Mouse (Mus musculus) midbrain, embryonic 10.5 days (tissue): ENCODE data around the gene Nrp1. TPM values are rescaled to one million over a fixed set of nuclear protein-coding genes. Genes with fewer than 3 reads are reported as not detected.

ENCODE experiments used
- DNase-seq: peaks from one replicate; pipeline ENCODE4 v3.0.0-alpha.2; 2017; ENCODE audit warnings: low spot score
- H3K27ac ChIP-seq: fragments of 300-500 bp; sonication (generic); replicated peaks from 2 replicates; pipeline ENCODE4 v1.5.1; 2016; ENCODE audit warnings: mild to moderate bottlenecking
- H3K27me3 ChIP-seq: fragments of 300-500 bp; sonication (generic); 2 replicates; pipeline ENCODE4 v1.6.1; 2016; ENCODE audit warnings: low read depth, mild to moderate bottlenecking; ENCODE audit not compliant: poor library complexity, severe bottlenecking
- H3K36me3 ChIP-seq: fragments of 300-500 bp; sonication (generic); 2 replicates; pipeline ENCODE4 v1.6.1; 2016; ENCODE audit warnings: mild to moderate bottlenecking, moderate library complexity
- H3K4me1 ChIP-seq: fragments of 300-500 bp; sonication (generic); 2 replicates; pipeline ENCODE4 v1.6.1; 2016
- H3K4me3 ChIP-seq: fragments of 300-500 bp; sonication (generic); 2 replicates; pipeline ENCODE4 v1.5.1; 2016; ENCODE audit warnings: mild to moderate bottlenecking, moderate library complexity
- H3K9me3 ChIP-seq: fragments of 300-500 bp; sonication (generic); replicated peaks from 2 replicates; pipeline ENCODE4 v1.6.1; 2016; ENCODE audit warnings: mild to moderate bottlenecking
- WGBS: fragments of 180-500 bp; shearing (Covaris S2); methylation state at CpG from one replicate; pipeline ENCODE4 v1.1.7; 2016; 5-methylcytosine and 5-hydroxymethylcytosine counted together
- polyA plus RNA-seq: library from polyadenylated mRNA; unstranded; fragments of >200 nt; fragmentation: Nextera tagmentation; extraction: Ambion mirVana; gene quantifications from 2 replicates; pipeline ENCODE4 v1.2.1, GENCODE M21; 2016

Nrp1 gene
- polyA plus RNA-seq, 1 experiment from 2014 or later = 19.6 TPM

- Histone ChIP-seq H3K36me3 (no peaks in the 10 kb centered on the region), H3K9me3 (no peaks in the 10 kb centered on the region), H3K4me1 (no peaks in the 10 kb centered on the region), H3K27ac (no peak overlapping the region), H3K27me3 (no peaks in the 10 kb centered on the region), H3K4me3 (no peak overlapping the region)
- DNase-seq = no peak
- WGBS = 84% methylated on average over 4 of the region's 4 CpGs
Measured at GRCm38 (mm10) chr8:128464056-128464623, 105.7 kb downstream of the Nrp1 start.

- H3K4me1 ChIP-seq = no peaks in the 10 kb centered on the region
- DNase-seq = no peak
- H3K36me3 ChIP-seq = no peaks in the 10 kb centered on the region
- H3K27me3 ChIP-seq = no peaks in the 10 kb centered on the region
- 89% methylated on average over 2 of the region's 2 CpGs for WGBS
- H3K4me3 ChIP-seq = no peak overlapping the region
- no peak overlapping the region for H3K27ac ChIP-seq
- H3K9me3 ChIP-seq = no peaks in the 10 kb centered on the region
Measured at GRCm38 (mm10) chr8:128465553-128465952, 107.1 kb downstream of the Nrp1 start.

- no peaks in the 10 kb centered on the region for H3K4me1 ChIP-seq
- no peak for DNase-seq
- H3K27ac ChIP-seq = no peak overlapping the region
- no peak overlapping the region for H3K4me3 ChIP-seq
- H3K27me3 ChIP-seq = no peaks in the 10 kb centered on the region
- H3K36me3 ChIP-seq = no peaks in the 10 kb centered on the region
- H3K9me3 ChIP-seq = no peaks in the 10 kb centered on the region
- WGBS = 80% methylated on average over 4 of the region's 4 CpGs
Measured at GRCm38 (mm10) chr8:128466681-128467430, 108.5 kb downstream of the Nrp1 start.

- no peaks in the 10 kb centered on the region for H3K27me3 ChIP-seq
- WGBS = 84% methylated on average over 2 of the region's 2 CpGs
- DNase-seq = no peak
- peaks cover 5% of the 10 kb centered on the region; the same call in 1 of the 2 replicates for H3K4me1 ChIP-seq
- H3K9me3 ChIP-seq = no peaks in the 10 kb centered on the region
- H3K4me3 ChIP-seq = no peak overlapping the region
- H3K27ac ChIP-seq = no peak overlapping the region
- H3K36me3 ChIP-seq = no peaks in the 10 kb centered on the region
Measured at GRCm38 (mm10) chr8:128470097-128470496, 111.7 kb downstream of the Nrp1 start.

- no peak overlapping the region for H3K4me3 ChIP-seq
- no peaks in the 10 kb centered on the region for H3K36me3 ChIP-seq
- DNase-seq = no peak
- no peak overlapping the region for H3K27ac ChIP-seq
- 90% methylated on average over 2 of the region's 2 CpGs for WGBS
- H3K27me3 ChIP-seq = no peaks in the 10 kb centered on the region
- peaks cover 5% of the 10 kb centered on the region; the same call in 1 of the 2 replicates for H3K4me1 ChIP-seq
- H3K9me3 ChIP-seq = no peaks in the 10 kb centered on the region
Measured at GRCm38 (mm10) chr8:128471186-128471585, 112.8 kb downstream of the Nrp1 start.

GRCm38 (mm10) chr8:128472871-128473270 is 114.5 kb downstream of the Nrp1 start:
- WGBS = 91% methylated on average over 2 of the region's 2 CpGs
- Histone ChIP-seq H3K4me3 (no peak overlapping the region), H3K27ac (no peak overlapping the region), H3K4me1 (peaks cover 5% of the 10 kb centered on the region; the same call in 1 of the 2 replicates), H3K27me3 (no peaks in the 10 kb centered on the region), H3K36me3 (no peaks in the 10 kb centered on the region), H3K9me3 (no peaks in the 10 kb centered on the region)
- no peak for DNase-seq

- Histone ChIP-seq H3K9me3 (no peaks in the 10 kb centered on the region), H3K36me3 (no peaks in the 10 kb centered on the region), H3K27me3 (no peaks in the 10 kb centered on the region), H3K4me1 (peaks cover 5% of the 10 kb centered on the region; the same call in 1 of the 2 replicates), H3K4me3 (no peak overlapping the region), H3K27ac (no peak overlapping the region)
- DNase-seq = no peak
- WGBS = 81% methylated on average over 5 of the region's 5 CpGs
Measured at GRCm38 (mm10) chr8:128473456-128474239, 115.2 kb downstream of the Nrp1 start.

GRCm38 (mm10) chr8:128474614-128475013 is 116.2 kb downstream of the Nrp1 start:
- Histone ChIP-seq H3K9me3 (no peaks in the 10 kb centered on the region), H3K4me3 (no peak overlapping the region), H3K27me3 (no peaks in the 10 kb centered on the region), H3K36me3 (no peaks in the 10 kb centered on the region), H3K27ac (no peak overlapping the region), H3K4me1 (peaks cover 5% of the 10 kb centered on the region; the same call in 1 of the 2 replicates)
- 70% methylated on average over 2 of the region's 2 CpGs for WGBS
- no peak for DNase-seq

GRCm38 (mm10) chr8:128476206-128476605 is 117.8 kb downstream of the Nrp1 start:
- no peaks in the 10 kb centered on the region for H3K36me3 ChIP-seq
- no peak overlapping the region for H3K4me3 ChIP-seq
- no peaks in the 10 kb centered on the region for H3K27me3 ChIP-seq
- no peak for DNase-seq
- H3K9me3 ChIP-seq = no peaks in the 10 kb centered on the region
- no peak overlapping the region for H3K27ac ChIP-seq
- WGBS = 72% methylated on average over 1 of the region's 1 CpGs
- peaks cover 5% of the 10 kb centered on the region; the same call in 1 of the 2 replicates for H3K4me1 ChIP-seq

GRCm38 (mm10) chr8:128478017-128478416 is 119.6 kb downstream of the Nrp1 start:
- no peak overlapping the region for H3K4me3 ChIP-seq
- H3K4me1 ChIP-seq = peaks cover 5% of the 10 kb centered on the region; the same call in 1 of the 2 replicates
- WGBS = 87% methylated on average over 4 of the region's 4 CpGs

GRCm38 (mm10) chr8:128479309-128480013 is 121.1 kb downstream of the Nrp1 start:
- no peak overlapping the region for H3K27ac ChIP-seq
- WGBS = 82% methylated on average over 5 of the region's 5 CpGs
- H3K4me3 ChIP-seq = no peak overlapping the region
- H3K4me1 ChIP-seq = peaks cover 4% of the 10 kb centered on the region; the same call in 1 of the 2 replicates
- no peak for DNase-seq
- no peaks in the 10 kb centered on the region for H3K27me3 ChIP-seq
- H3K36me3 ChIP-seq = no peaks in the 10 kb centered on the region
- H3K9me3 ChIP-seq = no peaks in the 10 kb centered on the region

More at GRCm38 (mm10) chr8:128478017-128478416, 119.6 kb downstream of the Nrp1 start:
- no peaks in the 10 kb centered on the region for H3K9me3 ChIP-seq
- DNase-seq = no peak
- H3K36me3 ChIP-seq = no peaks in the 10 kb centered on the region
- no peaks in the 10 kb centered on the region for H3K27me3 ChIP-seq
- no peak overlapping the region for H3K27ac ChIP-seq
